Mouse (Mus musculus) right cerebral cortex, postnatal 36 days (tissue): ENCODE data around the gene Abcg1.

ENCODE experiments used
- DNase-seq, 2 experiments: peaks; one replicate each; pipeline ENCODE4 v3.0.0; 2022; ENCODE audit warnings: low spot score in 2 of 2, mixed read lengths in 1 of 2

Gene Abcg1

DNA sequence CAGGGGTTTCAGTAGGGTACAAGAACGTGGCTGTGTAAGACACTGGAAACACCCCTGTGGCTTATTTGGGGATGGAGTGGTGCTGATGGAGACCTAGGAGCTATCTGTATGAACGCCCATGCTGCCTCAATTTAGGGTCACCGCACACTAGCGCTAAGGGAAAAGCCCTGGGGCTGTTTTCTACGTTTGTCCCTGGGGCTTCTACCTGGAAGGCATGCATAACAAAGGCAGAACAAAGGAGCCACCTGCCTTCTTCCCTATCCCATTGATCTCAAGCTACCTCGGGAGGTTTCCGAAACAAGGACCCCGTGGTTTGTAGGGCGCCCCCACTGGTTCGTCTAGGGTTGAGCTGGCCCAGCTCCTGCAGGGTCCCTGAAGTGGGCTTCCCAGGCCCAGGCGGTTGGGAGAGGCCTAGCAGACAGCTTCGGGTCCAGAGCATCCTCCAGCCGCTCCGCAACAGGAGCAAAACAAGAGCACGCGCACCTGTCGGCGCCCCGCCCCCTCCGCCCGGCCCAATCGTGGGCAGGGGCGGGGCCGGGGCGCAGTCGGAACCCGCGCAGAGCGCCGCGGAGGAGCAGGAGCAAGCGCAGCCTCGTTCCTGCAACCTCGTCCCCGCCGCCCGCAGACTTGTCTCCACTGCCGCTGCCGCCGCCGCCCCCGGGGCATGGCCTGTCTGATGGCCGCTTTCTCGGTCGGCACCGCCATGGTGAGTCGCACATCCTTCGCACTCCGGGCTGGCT lies at the start of gene Abcg1:
Gene Abcg1, plus strand, starts transcription at position 525 of the 740 bp plus-strand sequence.
- DNase-seq, result peak; percentile 43 to 55

DNA sequence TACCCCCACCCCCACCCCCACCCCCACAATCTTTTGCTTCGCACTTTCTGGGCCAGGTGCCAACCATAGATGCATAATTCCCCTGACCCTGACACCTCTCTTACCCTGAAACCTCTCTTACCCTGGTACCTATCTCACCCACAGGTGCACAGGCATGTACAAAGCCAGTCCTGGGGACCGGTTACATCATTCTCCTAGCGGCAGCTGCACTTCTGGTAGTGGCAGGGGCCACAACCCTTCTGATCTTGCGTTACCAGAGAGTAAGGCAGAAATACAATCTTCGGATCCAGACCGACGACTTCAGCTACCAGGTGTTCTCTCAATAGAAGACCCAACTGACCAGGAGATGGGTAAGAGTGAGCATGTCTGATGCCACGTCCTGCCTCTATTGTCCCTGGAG lies 49.1 kb upstream of the Abcg1 start:
- DNase-seq, result no peak

DNA sequence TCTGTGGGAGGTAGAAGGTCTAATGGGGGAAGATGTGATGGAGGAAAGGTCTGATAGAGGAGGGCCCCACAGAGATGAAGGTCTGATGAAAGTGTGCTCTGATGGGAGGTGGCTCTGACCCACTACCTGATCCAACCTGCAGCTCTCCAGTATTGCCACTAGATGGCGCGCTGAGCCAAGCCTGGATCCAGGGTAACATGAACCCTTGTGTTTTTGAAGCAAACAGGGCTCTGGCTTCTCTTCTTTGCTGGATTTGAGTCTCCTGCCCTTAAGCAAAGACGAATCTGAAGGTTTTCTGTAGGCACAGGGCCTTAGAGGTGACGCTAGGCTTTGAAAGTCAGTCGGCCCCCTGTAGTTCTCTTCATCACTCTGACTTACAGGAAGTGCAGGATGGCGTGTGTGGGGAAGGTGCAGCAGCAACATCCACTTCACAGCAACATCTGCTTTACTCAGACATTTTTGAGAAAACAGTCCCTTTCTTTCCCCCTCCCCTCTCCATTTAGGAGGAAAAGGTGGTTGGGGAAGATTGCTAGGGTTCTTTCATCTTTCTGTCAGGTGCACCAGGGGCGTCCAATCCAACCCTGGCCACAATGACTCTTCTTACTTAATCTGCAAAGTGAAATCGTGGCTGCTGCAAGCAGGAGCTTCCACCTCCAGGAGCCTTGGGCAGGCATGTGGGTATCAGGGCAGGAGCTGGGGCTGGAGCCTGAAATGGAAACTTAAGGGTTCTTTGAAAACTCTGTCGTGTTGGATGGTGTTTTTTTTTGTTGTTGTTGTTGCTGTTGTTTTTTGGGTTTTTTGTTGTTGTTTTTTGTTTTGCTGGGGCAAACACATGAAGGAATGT lies 45.7 kb upstream of the Abcg1 start:
- no peak for DNase-seq

DNA sequence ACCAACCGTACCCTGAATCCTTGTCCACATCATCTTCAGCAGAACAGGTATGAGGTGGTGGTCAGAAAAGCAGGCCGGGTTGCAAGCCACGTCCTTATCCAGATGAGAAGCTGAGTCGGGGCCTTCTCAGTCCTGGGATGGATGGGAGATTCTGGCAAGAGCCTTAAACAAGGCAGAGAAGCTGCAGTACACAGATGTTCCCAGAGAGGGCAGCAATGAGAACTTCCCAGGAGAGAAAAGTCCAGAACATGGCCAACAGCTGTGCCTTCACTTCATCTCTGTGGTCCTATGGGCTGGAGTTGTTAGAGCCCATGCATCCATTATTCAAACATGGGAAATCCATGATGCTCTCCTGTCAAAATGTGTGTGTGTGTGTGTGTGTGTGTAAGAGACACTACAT lies 39.2 kb upstream of the Abcg1 start:
- peak in 1 of 2 experiments; percentile 21 for DNase-seq

DNA sequence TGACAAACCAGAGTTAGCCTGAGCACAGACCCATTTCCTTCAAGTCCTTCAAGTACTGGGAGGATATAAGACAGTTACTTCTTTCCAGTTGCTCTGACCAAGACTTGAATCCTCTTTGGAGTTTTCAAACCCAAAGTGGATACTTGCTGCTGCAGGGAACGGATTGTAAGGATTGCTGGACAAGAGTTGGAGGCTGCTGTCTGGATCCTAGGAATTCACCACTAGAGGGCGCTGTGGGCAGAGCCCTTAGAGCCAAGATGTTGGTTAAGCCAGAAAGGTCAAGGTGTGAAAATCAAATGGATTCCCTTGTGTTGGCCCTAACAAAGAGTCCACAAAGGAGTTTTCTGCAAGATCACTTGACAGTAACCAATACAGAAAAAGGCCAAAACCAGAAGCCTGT lies 38.0 kb upstream of the Abcg1 start:
- peak in 1 of 2 experiments; percentile 25 for DNase-seq

DNA sequence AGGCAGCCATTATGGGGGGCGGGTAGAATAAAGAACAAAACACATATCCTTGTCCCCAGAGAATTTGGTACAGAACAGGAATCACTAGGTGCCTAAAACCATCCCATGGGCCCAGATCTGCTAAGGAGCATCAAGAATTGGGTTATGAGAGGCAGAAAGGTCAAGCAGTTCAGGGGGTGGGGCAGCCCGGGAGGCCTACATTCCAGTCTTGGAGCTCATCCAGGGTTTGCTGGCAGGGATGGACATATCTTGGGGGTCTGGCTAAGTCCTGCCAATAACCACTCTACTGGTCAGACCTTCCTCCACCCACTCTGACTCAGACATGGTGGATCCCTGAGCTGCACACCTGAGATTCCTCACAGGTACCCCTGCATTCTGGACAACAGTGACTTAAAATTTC lies 37.4 kb upstream of the Abcg1 start:
- DNase-seq, result no peak

DNA sequence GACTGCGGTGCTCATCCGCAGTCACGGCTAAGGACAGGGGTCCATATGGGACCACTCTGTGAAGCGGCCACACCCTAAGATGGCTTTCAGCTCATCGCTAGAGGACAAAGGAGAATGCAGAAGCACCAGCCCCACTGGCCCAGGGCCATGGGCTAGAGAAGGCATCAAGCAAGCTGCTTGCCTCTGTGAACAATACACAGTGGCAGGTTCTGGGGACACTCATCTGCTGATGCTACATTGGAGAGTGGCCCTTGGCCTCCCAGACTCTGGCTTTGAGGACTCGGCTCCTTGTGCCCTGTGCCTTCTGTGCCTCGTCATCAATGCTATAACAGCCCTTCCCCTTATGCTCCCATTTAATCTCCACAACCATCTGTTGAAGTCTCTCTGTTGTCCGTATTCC lies 36.2 kb upstream of the Abcg1 start:
- no peak for DNase-seq

DNA sequence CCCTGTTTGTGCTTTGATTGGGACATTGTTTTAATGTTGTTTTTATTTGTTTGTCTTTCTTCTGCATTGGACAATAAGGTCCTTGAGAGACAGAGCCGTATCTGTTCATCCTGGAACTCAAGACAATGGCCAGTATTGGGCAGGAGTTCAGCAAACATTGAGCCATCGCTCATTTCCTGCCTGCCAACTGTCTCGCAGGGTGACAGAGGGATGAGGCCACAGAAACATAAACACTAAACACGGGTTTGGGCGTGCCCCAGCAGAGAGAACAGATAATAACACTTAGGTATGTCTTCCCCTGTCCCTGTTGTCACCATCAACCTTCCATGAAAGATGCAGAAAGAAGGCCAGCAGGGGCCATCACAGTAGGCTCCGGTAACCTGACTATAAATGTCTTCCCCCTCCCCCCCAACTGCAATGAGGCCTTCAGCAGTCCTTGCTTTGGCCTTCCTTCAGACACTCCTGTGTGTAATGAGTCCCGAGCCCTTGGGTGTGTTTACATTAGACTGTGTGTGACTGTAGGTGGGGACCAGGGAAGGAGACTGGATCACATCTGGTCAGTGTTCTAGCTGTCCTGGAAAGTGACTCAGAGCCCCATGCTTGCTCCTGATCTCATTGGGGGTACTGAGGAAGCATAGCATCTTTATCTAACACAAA lies 33.2 kb upstream of the Abcg1 start:
- no peak for DNase-seq

DNA sequence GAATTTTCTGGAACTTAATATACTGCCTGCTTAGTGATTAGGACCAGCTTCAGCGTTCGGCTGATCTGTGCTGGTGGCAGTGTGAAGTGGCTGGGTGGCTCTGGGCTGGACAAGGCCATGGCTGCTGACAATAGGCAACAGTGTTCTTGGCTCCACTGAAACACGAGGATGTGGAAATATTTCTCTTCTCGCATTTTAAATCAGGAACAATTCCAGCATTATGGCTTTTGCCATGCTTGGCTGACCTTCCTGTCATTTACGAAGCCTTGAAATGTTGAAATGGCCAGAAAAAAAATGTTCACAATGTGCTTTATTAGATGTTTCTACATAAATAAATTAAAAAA lies 32.7 kb upstream of the Abcg1 start:
- DNase-seq, result no peak

DNA sequence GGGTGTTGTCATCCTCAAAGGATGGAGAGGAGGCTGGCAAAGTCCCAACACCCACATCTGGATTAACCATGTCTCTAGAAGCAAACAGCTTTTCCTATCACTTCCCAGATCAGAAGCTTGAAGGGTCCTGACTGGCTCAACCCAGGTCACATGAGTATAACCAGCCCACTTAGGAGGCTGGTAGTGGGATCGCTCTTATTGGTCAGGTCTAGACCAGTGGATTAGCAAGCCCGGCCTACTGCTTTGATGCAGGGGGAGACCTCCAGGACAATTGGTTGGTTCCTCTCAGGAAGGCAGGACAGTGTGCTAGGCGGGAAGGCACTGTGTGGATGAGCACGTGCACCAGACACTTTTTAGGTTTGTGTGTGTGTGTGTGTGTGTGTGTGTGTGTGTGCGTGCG lies 30.5 kb upstream of the Abcg1 start:
- DNase-seq, result no peak

DNA sequence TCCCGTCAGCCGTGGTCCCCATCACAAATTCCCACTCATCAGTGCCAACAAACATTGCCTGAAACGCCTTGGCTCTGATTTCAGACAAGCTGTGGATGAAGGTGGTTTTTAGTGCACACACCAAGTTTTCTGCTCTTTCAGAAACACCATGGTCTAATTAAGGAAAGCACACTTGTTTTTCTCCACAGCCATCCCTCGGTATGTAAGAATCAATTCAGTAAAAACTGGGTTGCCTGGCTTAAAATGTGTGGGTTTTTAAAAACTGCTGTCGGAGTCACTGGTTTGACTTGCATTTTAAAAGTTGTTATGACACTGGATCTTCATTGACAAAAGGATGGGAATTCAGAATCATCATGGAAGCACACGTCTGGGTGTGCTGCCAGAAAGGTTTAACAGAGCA lies 29.8 kb upstream of the Abcg1 start:
- peak in 1 of 2 experiments; percentile 31 for DNase-seq

DNA sequence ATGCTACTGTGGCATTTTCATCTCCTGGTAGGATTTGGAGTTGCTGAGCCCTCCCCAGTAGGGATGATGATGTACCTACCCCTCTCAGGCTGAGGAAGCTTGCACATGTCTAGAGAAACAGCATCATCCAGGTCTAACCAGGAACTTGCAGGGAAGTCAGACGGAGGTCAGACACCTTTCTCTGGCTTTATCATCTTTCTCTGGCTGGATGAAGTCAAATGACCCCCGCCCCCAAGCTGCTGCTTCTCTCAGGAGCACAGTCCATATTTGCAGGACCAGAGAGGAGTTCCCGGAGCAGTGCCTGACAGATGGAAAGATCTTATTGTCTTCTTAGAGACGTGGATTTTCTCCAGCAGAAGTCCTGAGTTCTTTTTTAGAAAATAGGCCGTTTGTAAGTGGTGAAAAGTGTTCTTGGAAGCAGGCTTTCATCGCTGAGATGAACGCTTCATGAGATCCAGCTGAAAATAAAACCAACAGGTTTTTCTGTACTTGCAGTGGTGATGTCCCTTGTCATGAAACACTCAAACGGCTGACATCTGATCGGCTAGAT lies 28.6 kb upstream of the Abcg1 start:
- DNase-seq, result no peak

DNA sequence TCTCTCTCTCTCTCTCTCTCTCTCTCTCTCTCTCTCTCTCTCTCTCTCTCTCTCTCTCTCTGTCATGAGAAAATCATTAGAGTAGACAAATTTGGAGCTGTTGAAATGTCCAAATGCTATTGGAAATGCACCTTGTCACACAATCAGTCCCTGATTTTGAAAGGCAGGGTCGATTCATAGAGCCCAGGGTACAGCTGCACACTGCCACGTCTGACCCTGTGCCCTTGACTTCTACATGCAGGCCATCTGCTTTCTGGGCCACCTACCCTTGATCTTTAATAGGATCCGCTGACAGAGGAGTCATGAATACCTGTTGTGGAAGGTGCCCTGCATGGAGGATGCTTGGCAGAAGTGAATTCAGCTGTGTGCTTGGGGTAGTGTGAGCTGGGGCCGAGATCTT lies 28.1 kb upstream of the Abcg1 start:
- no peak for DNase-seq

DNA sequence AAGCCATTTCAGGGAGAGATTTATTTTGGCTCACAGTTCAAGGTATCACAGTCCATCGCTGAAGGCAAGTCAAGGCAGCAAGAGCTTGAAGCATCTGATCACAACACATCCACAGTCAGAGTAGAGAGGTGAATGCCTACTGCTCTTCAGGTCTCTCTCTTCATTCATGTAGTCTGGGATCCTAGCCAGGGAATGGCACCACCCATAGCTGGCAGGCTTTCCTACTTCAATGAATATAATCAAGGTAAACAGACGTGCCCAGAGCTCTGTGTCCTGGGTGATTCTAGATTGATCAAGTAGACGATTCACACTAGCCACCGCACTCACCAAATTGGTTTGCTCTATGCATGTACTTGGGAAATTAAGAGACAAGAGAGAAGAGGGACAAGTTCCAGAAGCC lies 25.1 kb upstream of the Abcg1 start:
- no peak for DNase-seq

DNA sequence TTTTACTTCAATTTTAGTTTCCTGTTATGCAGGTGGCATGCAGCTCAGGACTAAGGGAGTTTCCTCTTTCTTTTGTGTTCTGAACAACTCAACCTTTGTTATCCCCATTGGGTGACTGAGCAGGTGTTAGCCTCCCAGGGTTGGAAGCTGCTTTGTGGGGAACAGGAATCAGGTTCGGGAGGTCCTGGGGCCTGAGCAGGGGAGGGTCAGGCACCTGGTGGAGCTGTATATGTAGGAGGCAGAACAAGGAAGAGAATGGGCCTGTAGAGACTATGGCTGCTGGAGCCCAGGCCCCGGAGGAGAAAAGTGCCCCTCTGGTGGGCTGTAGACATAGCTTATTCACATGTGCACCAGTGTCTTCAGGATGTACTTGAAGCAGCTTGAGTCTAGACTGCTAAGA lies 24.2 kb upstream of the Abcg1 start:
- DNase-seq, result no peak

DNA sequence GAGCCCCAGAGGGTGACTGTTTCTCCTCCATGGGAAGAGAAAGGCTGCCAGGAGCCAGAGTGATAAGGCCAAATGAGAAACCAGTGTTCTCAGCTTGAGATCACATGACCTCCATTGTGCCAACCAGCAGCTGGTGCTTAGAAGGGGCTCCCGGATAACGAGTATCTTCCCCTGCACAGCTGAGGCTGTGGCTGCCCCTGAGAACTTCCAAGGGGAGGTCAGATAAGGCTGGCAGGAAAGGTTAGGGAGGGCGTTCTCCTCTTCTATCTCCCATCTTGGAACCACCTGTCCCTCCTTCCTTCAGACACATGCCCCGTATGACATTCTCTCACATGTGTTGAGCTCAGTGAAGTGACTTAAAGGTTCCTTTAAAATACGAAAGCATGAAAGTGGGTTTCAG lies 23.3 kb upstream of the Abcg1 start:
- DNase-seq, result no peak

DNA sequence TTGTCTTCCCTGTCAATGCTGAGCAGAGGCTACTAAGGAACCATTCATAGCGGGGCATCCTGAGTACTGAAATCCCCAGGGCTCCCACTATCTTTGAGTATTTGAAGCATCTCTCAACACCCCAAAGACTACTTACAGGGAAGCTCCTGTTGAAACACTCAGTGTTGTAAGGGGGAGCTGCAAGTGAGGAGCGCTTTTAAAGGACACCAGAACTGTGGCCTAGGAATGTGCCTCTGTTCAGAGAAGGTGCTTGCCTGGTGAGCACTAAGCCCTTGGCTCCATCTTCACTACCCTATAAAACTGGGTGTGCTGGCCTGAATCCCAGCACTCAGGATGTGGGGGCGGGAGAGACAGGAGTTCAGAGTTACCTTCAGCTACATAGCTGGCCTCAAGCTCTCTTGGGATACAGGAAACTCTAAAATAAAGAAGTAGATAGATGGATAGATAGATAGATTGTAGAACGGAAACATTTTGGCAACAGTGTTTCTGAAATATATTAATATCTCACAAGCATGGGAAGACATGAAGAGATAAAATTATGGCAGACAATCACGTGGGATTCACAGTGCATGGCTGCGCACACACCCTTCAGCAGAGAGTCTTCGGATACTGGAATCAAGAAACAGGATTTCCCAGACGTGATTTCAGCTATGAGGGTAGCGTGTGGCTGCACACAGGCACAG lies 22.7 kb upstream of the Abcg1 start:
- DNase-seq, result no peak

DNA sequence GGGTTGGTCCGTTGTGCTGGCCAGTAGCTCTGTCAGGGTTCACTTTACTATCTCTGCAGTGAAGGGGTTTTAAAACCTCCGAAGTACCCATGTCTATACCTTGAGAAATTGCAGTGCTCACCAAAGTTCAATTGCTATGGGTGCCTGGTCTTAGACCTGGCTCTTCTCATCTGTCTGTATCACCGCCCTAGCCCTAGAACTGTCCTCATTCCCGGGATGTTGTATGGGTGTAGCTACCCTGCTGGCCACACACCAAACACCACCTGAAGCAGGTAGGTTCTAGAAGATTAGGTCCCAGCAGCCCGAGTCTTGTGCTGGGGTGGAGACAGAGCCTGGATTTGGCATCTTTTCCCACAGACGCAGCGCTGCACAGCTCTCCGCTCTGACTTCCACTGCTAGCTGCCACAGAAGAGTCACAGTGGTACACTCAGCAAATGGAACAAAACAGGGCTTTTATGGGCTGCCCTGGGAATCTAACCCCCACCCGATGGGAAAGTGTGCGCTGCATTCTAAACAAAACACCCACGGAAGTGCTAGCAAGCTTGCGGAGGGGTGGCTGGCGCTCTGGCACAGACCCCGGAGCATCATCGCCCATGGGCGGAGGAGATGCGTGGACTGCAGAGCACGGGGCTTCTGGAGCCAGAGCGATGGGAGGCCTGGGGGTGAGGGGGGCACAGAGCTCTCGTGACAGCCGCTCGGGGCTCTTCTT lies 21.2 kb upstream of the Abcg1 start:
- peak; percentile 61 to 67 for DNase-seq

DNA sequence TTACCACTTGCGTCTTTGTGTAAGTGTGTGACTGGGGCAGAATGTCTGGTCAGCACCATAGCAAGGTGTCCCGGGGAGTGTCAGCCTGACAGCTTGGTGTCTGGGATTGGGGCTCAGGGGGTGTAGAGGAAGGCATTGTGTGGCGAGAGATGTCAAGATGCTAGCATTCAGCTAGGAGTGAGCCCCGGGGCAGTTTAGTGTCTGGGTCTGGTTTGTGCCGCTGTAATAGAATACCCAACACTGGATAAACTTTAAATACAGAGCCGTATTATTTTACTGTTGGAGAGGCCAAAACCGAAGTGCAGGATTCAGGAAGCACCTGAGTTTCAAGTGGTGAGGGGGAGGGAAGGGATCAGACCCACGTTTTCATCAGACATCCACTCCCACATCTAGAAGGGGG lies 20.1 kb upstream of the Abcg1 start:
- no peak for DNase-seq

DNA sequence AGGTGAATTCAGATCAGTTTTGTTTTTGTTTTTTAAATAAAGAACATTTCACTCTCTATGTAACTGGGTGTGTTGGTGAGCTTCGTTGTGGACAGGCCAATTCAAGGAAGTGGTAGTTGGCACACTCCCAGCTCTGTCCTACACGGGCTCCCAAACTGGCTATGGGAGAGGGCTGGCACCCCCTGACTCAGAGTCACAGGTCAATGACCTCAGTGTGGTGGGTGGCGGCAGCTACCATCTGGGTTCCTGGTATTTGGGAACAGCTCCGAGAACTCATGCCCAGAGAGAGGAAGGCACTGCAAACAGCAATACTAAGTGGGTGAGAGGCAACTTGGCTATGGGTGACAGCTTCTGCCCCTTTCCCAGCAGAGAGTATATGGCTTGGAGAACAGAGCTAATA lies 19.1 kb upstream of the Abcg1 start:
- DNase-seq, result no peak

DNA sequence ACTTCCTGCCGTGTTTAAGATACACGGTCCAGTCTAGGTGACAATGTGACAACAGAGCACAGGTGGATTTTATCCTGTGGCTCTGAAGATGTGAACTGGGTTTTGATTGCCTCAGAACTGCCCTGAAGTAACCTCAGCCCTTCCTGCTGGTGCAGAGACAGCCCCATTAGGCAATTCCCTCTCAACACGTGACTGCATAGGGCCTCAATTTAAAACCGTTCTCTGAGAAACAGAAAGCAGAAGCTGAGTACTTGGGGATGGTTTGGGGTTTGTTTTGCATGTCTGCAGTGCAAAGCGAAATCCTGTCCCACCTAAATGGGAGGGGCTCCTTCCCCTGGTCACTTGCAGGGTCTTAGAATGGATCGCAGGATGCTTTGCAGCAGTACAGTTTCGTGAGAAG lies 17.8 kb upstream of the Abcg1 start:
- no peak for DNase-seq
